Mouse (Mus musculus): ENCODE measurements around the gene Amdhd1.

The Amdhd1 gene

DNA sequence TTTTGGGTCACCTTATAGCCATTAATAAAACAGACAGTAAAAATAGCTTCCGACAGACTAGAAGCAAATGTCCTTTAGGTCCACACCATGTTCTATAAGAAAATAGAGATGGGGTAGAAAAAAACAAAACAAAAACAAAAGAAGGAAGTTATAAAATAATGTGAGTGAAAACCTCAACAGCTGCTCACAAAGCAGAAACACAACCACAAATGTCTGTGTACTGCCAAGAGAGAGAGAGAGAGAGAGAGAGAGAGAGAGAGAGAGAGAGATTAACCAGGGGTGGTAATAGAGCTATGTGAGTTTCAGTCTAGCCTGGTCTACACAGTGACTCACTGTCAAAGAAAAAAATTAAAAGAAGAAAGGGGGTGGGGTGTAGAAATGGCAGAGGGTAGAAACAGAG, 1.8 kb upstream of the Amdhd1 start:
- in situ Hi-C loops (cut with MseI, MboI): no loop called here

DNA sequence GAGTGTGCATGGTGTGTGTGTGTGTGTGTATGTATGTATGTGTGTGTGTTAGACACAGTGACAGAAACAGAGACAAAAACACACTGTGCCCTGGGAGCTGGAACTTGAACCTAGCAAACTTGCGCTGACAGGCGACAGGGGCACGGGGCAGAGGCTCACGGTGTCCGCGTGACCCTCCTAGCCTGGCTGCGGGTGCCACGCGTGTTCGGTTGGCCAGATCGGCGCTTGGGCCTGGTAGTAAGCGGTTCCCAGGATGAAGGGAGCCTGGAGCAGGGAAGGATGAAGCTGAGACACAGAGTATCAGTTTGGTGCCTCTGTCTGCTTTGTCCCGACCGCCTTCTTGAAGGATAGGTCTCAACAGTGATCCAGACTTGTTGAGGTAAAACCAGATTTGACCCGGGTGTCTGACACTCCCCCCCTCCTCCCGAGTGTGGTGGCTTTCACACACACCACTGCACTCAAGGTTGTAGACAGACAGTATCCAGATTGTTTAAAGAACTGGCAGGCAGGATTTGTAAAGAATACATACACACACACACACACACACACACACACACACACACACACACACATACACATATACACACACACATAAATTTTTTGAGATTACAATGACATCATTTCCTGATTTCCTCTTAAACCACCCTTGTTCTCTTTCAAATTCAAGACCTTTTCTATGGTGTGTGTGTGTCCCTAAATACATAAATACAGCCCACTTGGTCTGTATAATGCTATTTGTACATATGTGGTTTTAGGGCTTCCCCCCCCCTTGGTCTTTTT, 788 bp upstream of the Amdhd1 start, which contains the start of gene Ccdc38:
TSS of gene Ccdc38 (plus strand) at position 202 of the 780 bp plus-strand sequence.
- in situ Hi-C loops (cut with MseI, MboI): no loop called here

DNA sequence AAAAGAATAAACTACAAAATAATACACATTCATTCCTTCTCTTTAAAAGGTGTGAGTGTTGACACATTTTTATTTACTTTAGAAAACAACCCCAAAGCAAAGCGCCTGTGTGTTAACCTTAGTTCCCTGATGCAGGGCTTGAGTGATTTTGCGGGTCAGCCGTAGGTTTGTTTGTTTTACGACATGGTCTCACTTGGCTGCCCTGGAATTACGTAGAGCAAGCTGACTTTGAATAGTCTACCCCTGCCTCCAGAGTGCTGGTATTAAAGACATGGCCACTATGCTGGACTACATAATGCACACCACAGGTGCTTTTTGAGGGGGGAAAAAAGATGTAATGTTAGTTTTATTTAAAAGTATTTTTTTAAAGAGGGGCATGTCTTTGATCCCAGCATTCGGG, 1.0 kb downstream of the Amdhd1 start:
- in situ Hi-C loops (cut with MseI, MboI): no loop called here

DNA sequence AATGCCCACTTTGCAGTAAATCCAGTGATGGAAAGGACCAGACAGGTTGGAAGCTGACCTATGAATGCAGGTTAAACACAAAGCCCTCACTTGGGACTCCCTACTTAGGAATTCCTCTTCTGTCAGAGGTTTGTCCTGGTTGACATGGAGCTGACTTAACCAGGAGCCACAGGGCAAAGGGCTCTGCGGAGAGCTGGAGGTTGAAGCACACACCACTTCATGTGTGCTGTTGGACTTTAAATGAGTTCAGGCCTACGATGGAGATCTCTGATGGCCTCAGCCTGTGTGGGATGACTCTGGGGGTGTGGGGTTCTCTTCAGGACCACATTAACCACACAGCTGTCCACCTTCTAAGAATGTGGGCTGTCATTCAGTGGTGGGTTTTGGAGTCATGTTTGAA, 1.5 kb downstream of the Amdhd1 start:
- in situ Hi-C loops (cut with MseI, MboI): no loop called here

- in situ Hi-C loops (cut with MseI, MboI): no loop called here
These were observed 14.5 kb downstream of the Amdhd1 start for GRCm38 (mm10) chr10:93525329-93525728.

GRCm38 (mm10) chr10:93520994-93521393, 18.8 kb downstream of the Amdhd1 start:
- in situ Hi-C loops (cut with MseI, MboI): no loop called here

DNA sequence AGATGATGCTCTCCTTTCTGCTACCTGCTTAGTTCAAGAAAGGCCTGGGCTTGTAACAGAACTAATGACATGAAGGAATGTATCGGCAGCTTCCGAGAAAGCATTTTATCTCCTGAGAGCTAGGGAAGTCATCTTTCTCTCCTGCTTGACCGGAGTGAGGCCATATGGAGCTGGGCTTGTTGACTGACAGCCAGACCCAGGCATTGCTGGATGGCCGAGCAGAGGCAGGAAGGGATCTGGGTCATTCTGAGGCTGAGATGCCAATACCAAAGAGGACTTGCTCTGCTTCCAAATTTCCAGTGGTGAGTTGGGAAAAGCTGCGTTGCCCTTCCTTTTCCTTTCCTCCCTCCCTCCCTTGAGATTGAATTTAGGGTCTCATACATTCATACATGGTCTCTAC, 20.1 kb downstream of the Amdhd1 start:
- in situ Hi-C loops (cut with MseI, MboI): no loop called here

DNA sequence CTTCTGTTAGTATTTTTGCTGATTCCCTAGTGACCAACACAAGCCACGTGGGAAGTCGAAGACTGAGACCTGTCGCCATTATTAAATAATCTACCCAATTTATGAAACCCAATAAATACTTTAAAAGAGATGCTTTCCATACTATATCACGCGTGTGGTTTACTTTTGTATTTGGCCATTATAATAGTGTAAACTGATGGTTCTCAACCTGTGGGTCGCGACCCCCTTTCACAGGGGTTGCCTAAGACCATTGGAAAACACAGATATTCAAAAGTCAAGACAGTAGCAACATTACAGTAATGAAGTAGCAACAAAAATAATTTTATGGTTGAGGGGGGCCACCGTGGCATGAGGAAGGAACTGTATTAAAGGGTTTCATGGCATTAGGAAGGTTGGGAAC, 20.7 kb downstream of the Amdhd1 start:
- in situ Hi-C loops (cut with MseI, MboI): no loop called here

DNA sequence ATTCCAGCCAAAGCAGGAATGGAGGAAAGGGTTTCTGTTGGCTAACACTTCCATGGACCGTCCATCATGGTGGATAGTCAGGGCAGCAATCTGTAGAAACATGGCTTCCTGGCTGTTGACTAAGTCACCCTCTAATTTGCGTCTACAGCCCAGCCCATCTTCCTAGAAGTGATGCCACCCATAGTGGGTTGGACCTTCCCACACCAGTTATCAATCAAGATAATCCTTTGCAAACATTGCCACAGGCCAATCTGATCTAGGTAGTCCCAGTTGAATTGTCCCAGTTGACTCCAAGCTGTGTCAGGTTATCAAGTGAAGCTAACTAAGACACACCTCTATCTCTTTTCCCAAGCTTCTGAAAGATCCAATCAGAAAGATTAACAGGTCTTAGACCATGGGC, 21.2 kb downstream of the Amdhd1 start:
- in situ Hi-C loops (cut with MseI, MboI): no loop called here

DNA sequence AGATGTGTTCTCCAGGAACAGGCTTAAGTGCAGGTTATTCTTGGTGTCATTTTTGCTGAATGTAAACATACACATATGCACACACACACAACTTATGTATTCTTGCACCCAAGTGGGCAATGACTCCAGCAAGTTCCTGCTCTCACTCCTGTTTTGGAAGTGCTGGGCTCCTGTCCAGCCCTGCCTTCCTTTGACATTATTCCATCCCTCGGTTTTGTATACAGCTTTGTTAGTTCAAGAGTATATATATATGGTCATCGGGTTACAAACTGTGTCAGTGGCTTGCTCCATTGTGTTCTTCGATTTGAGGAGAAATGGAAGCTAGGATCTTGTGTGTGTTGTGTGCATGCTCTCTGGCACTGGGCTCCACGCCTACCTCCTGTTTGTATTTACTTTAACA, 21.6 kb downstream of the Amdhd1 start:
- in situ Hi-C loops (cut with MseI, MboI): no loop called here

DNA sequence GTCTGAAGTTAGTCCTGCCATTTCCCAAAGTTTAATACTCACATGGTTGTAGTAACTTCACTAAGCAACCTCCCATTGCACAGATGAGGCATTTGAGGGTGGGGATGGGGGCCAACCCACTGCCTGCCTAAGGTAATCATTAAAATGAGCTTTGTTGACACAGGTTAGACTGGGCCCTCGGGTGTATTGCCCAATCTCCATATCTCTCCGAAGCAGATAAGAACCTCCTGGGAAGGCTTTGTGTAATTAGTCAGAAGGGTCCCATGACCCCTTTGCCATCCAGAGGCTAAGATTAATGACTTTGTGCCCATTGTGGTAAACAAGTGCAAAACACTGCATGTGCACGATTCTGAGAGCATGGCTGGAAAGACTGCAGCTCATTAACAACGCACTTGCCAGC, 22.1 kb downstream of the Amdhd1 start:
- in situ Hi-C loops (cut with MseI, MboI): no loop called here

GRCm38 (mm10) chr10:93515927-93516326, 23.9 kb downstream of the Amdhd1 start:
- in situ Hi-C loops (cut with MseI, MboI): no loop called here

DNA sequence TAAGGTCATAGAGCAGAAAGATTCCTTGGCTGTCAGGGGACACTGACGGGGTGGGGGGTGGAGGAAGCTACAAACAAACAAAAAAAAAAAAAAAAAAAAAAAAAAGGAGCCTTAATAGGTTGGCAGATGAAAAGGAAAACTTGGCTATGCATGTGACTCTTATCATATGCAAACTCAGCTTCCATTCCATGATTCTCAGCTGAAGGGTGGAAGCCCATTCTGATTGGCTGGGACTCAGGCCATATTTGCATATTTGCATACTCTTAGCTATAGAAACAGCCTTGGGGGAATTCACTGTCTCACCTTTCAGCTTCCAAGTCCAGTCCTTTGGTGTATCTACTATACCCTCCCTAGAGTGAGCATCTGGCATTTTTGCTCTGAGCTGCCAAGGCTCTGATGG, 24.4 kb downstream of the Amdhd1 start:
- in situ Hi-C loops (cut with MseI, MboI): no loop called here

DNA sequence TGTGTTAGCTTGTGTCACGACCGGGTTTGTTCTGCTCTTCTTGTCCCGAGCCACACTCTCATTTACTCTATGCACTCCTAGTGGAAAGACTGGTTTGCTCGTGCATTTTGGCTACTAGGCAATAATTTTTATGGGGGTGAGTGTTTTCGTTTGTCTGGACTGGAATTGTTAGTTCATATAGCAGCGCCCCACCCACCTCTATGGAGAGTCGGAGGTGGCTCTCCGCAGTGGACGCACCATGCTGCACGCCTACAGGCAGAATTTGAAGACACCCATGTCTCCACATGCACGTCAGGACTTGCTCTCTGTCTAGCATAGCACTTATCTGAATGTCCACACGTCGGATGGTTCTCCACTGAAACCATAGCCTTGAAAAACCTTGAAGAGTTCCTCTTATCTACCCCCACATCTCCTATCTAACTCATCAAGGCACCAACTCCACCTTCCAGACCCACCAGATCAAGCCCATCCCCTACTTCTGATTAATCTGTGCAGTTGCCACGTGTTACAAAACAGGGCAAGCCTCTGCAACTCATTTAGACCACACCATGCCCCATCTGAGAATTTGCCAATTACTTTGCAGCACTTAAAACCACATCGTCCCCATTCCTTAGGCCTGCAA, 30.2 kb downstream of the Amdhd1 start:
- in situ Hi-C loops (cut with MseI, MboI): no loop called here

- in situ Hi-C loops (cut with MseI, MboI): no loop called here
These were observed 31.4 kb downstream of the Amdhd1 start for GRCm38 (mm10) chr10:93508383-93508970.

- in situ Hi-C loops (cut with MseI, MboI): no loop called here
These were observed 38.5 kb downstream of the Amdhd1 start for GRCm38 (mm10) chr10:93501346-93501745.

DNA sequence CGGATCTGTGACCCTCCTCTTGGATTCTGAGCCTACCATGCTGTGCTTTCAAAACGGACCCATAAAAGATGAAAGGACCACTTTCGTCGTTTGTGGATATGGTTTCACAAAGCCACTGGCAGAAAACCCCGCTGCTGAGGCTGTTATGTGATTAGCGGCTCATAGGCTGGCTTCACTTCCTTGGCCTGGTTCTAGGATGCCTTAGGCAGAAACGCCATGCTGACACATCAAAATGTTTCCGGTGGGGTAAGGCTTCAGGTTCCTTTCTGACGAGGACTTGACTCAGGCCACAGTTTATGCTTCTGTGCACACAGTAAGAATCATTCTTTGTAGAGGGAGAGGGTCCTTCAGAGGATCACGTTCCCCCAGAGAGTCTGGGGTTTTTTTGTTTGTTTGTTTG, 39.0 kb downstream of the Amdhd1 start:
- in situ Hi-C loops (cut with MseI, MboI): no loop called here

GRCm38 (mm10) chr10:93490451-93490850, 49.4 kb downstream of the Amdhd1 start:
- in situ Hi-C loops (cut with MseI, MboI): no loop called here

DNA sequence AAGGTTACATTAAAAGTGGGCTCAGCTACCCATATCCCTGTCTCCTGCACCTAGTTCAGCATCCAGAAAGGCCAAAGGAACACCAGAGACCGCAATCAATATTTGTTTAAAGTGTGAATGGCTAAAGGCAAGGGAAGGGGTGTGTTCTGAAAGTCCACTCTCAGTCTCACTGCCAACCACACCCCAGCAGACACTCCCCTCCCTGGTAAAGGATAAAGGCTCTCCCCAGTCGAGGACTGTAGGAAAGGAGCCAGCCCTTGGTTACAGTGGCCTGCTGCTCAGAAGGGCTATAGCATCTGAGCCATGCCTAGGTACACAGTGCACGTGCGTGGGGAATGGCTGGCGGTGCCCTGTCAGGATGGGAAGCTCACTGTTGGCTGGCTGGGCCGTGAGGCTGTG, 51.0 kb downstream of the Amdhd1 start:
- in situ Hi-C loops (cut with MseI, MboI): loop anchor here (5.0 kb wide), 2 partner anchors 58 to 88 kb away; no protein-coding TSS in a partner anchor

DNA sequence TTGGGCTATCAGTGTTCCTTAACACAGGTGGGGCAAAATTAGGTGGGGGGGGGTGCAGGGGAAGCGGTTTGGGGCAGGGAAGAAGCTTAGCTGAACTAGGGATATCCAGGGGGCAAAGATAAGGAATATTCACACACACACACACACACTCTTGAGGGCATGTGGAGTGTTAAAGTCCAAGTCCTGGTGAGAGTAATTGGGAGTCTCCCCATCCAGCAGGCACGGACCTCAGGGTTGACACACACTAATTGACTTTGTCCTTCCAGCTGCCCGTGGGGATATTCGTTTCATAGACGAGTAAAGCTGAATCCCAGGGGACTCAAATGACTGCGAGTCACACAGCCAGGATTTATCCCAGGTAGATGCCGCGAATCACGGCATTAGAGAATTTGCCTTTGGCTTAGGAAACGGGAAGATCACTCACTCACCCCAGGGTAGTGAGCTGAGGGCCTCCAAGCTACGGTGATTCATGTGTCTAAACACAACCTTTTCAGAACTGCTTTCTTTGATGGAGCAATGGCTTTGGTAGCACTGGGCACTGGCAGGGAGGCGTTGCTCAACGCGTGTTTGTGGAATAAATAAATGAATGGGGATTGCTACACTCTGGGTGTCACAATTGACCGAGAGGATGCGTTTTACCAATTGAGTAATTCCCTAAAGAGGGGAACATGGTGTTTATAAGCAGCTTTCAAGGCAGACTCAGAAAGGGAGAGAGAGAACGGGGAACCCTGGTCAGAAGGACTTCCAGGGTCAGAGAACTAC, 51.6 kb downstream of the Amdhd1 start, which contains the start of gene Hal:
TSS of gene Hal (plus strand) at position 703 of the 762 bp plus-strand sequence.
- in situ Hi-C loops (cut with MseI, MboI): loop anchor here (5.0 kb wide), 2 partner anchors 59 to 89 kb away; no protein-coding TSS in a partner anchor

- in situ Hi-C loops (cut with MseI, MboI): loop anchor here (5.0 kb wide), 2 partner anchors 61 to 91 kb away; no protein-coding TSS in a partner anchor
These were observed 53.2 kb downstream of the Amdhd1 start for GRCm38 (mm10) chr10:93486622-93487021.

All from mouse trophoblast stem cell (cell line).